Mouse (Mus musculus): ENCODE results near the gene 4930447F04Rik. TPM values are rescaled to one million over a fixed set of nuclear protein-coding genes. Genes with fewer than 3 reads are reported as not detected.

4930447F04Rik gene
- polyA plus RNA-seq (2014; fragmentation: Illumina TruSeq; extraction: RNeasy Lipid Tissue Mini Kit (QIAGEN cat#74804); ENCODE audit: low replicate concordance), result not detected

GRCm38 (mm10) chrX:66304124-66304523 is at the start of gene 4930447F04Rik:
TSS of gene 4930447F04Rik (minus strand) at chrX:66304224.

